Mouse (Mus musculus) neural tube, embryonic 11.5 days (tissue): ENCODE data around the gene Bcas1. TPM values are rescaled to one million over a fixed set of nuclear protein-coding genes. Genes with fewer than 3 reads are reported as not detected.

Experiments
- ATAC-seq: fragments of 200-750 bp; cut with Nextera tagmentation; 2 replicates; pipeline ENCODE4 v1.8.0; 2017; ENCODE audit warnings: moderate number of reproducible peaks, mild to moderate bottlenecking, moderate TSS enrichment, moderate library complexity; ENCODE audit not compliant: insufficient read depth, low FRiP score, low TSS enrichment
- DNase-seq: peaks from one replicate; pipeline ENCODE4 v3.0.0-alpha.2; 2015; ENCODE audit warnings: low spot score
- H3K27ac ChIP-seq: fragments of 300-500 bp; sonication (generic); 2 replicates; pipeline ENCODE4 v1.5.1; 2014; ENCODE audit warnings: low read depth, mild to moderate bottlenecking, low read length
- H3K27me3 ChIP-seq: fragments of 300-500 bp; sonication (generic); 2 replicates; pipeline ENCODE4 v1.6.1; 2014; ENCODE audit warnings: mild to moderate bottlenecking, low read length, mixed read lengths; ENCODE audit not compliant: control insufficient read depth, insufficient read depth
- H3K36me3 ChIP-seq: fragments of 300-500 bp; sonication (generic); 2 replicates; pipeline ENCODE4 v1.6.1; 2014; ENCODE audit warnings: mild to moderate bottlenecking, low read length, moderate library complexity, mixed read lengths; ENCODE audit not compliant: control insufficient read depth, insufficient read depth
- H3K4me1 ChIP-seq: fragments of 300-500 bp; sonication (generic); 2 replicates; pipeline ENCODE4 v1.6.1; 2014; ENCODE audit warnings: low read length, mixed read lengths; ENCODE audit not compliant: control insufficient read depth, insufficient read depth
- H3K4me2 ChIP-seq: fragments of 300-500 bp; sonication (generic); 2 replicates; pipeline ENCODE4 v1.6.1; 2014; ENCODE audit warnings: low read depth, mild to moderate bottlenecking, moderate library complexity
- H3K4me3 ChIP-seq: fragments of 300-500 bp; sonication (generic); 2 replicates; pipeline ENCODE4 v1.5.1; 2014; ENCODE audit warnings: low read depth, low read length
- H3K9ac ChIP-seq: fragments of 300-500 bp; sonication (generic); 2 replicates; pipeline ENCODE4 v1.6.1; 2014; ENCODE audit warnings: mild to moderate bottlenecking, low read length
- H3K9me3 ChIP-seq: fragments of 300-500 bp; sonication (generic); 2 replicates; pipeline ENCODE4 v1.6.1; 2016; ENCODE audit warnings: low read length; ENCODE audit not compliant: control insufficient read depth
- WGBS: fragments of 180-500 bp; shearing (Covaris S2); extraction: QIAGEN DNeasy Blood & Tissue Kit; methylation state at CpG from one replicate; pipeline ENCODE4 v1.1.7; 2014; 5-methylcytosine and 5-hydroxymethylcytosine counted together
- polyA plus RNA-seq: library from polyadenylated mRNA; unstranded; fragments of >200 nt; fragmentation: Nextera tagmentation; extraction: Ambion mirVana; gene quantifications from 2 replicates; pipeline ENCODE4 v1.2.1, GENCODE M21; 2014

Bcas1 gene
- 1.0 and 1.2 TPM in 2 replicates for polyA plus RNA-seq

DNA sequence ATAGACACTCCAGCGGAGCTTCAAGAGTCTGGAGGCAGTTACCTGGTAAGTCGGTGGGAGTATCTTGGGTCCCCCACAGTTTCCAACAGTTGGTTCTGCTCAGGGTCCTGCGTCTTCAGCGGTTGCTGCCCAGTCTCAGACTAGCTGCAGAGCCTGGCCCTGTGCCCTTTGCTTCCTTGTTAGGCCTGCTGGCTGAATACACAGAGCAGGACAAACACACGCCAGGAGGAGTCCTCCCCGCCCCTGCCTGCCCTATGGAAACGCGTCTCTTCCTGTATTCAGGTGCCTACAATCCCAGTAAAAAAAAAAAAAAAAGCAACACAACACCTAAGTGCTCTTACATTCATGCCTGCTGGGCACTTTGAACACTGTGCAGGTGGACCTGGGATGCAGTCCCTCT lies at the start of gene Bcas1:
Gene Bcas1 (minus strand): TSS at position 142 of the 400 bp plus-strand sequence.
- H3K4me1 ChIP-seq = no peaks in the 10 kb centered on the region
- no peak within 1 kb of the TSS for H3K27ac ChIP-seq
- no peak within 1 kb of the TSS for H3K9ac ChIP-seq
- DNase-seq (no peak), ATAC-seq (no peak)
- H3K4me3 ChIP-seq = no peak within 1 kb of the TSS
- H3K9me3 ChIP-seq = no peaks in the 10 kb centered on the region
- H3K4me2 ChIP-seq = no peak within 1 kb of the TSS
- 80% methylated on average over 8 of the region's 8 CpGs for WGBS
- H3K36me3 ChIP-seq = no peaks in the 10 kb centered on the region
- H3K27me3 ChIP-seq = no peaks in the 10 kb centered on the region

- no peak overlapping the region for H3K4me3 ChIP-seq
- H3K4me2 ChIP-seq = no peak overlapping the region
- H3K9me3 ChIP-seq = no peaks in the 10 kb centered on the region
- 92% methylated on average over 8 of the region's 8 CpGs for WGBS
- H3K36me3 ChIP-seq = no peaks in the 10 kb centered on the region
- no peak overlapping the region for H3K27ac ChIP-seq
- H3K27me3 ChIP-seq = no peaks in the 10 kb centered on the region
- no peak overlapping the region for H3K9ac ChIP-seq
- DNase-seq = no peak
- no peak for ATAC-seq
- H3K4me1 ChIP-seq = no peaks in the 10 kb centered on the region
Measured at GRCm38 (mm10) chr2:170476643-170477042, 49.0 kb upstream of the Bcas1 start.

DNA sequence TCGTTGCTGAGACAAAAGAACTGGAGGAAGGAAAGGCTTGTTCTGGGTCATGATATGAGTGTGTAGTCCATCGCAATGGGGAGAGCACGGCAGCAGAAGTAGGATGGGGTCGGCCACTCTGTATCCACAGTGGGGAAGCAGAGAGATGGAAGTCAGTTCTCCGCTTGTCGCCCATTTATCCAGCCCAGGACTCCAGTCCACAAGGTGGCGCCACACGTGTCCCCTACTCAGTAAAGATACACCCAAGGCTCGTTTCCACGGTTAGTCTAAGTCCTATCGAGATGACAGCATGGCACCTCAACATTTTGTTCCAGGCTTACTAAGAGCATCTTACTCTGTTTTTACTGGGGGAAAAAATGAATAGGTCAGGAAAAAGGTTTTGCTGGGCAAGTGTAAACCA lies 48.6 kb upstream of the Bcas1 start:
- 89% methylated on average over 11 of the region's 11 CpGs for WGBS
- H3K4me2 ChIP-seq = no peak overlapping the region
- H3K4me1 ChIP-seq = no peaks in the 10 kb centered on the region
- DNase-seq (no peak), ATAC-seq (no peak)
- H3K9ac ChIP-seq = no peak overlapping the region
- no peaks in the 10 kb centered on the region for H3K9me3 ChIP-seq
- H3K36me3 ChIP-seq = no peaks in the 10 kb centered on the region
- H3K27ac ChIP-seq = no peak overlapping the region
- no peak overlapping the region for H3K4me3 ChIP-seq
- no peaks in the 10 kb centered on the region for H3K27me3 ChIP-seq

DNA sequence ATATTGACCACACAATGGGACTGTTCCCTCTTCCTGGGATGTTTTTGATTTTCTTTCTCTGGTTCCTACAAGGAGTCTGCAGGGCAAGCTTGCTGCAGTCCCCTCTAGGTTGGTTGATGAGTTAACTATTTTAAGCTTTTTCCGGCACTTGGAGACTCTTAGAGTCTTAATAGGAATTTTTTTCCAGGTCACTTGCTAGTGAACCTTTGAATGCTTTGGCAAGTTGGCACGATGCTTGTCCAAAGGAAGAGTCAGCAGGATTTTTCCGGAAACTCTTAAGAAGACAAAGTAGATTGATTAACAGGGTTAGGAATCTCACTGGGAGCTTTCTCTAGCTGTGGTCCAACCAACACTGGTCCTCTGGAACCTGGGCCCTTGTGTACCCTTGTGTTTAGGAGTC lies 47.5 kb upstream of the Bcas1 start:
- H3K4me2 ChIP-seq = no peak overlapping the region
- H3K9me3 ChIP-seq = no peaks in the 10 kb centered on the region
- DNase-seq (no peak), ATAC-seq (no peak)
- no peak overlapping the region for H3K27ac ChIP-seq
- H3K4me1 ChIP-seq = no peaks in the 10 kb centered on the region
- no peaks in the 10 kb centered on the region for H3K36me3 ChIP-seq
- no peak overlapping the region for H3K4me3 ChIP-seq
- H3K9ac ChIP-seq = no peak overlapping the region
- H3K27me3 ChIP-seq = no peaks in the 10 kb centered on the region
- WGBS = 63% methylated on average over 3 of the region's 3 CpGs

DNA sequence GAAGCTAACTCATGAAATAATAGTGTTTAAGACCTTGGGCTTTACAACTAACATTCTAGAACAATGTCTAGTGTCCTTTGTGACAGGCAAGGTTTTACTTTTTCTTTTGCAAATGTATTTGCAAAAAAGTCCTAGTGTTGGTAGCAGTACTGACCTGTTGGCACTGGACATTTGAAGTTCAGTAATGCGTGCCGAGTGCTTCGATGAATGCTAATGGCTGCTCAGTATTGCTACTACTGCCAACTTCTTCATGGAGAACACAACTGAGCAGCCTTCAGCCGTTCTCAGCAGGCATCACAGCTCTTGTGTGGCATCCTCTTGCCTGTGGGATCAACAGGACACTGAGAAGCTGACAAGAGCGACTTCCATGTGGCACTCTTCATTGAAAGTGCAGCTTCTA lies 46.5 kb upstream of the Bcas1 start:
- 97% methylated on average over 5 of the region's 5 CpGs for WGBS
- ATAC-seq (no peak), DNase-seq (no peak)
- Histone ChIP-seq H3K27me3 (no peaks in the 10 kb centered on the region), H3K9me3 (no peaks in the 10 kb centered on the region), H3K27ac (no peak overlapping the region), H3K9ac (no peak overlapping the region), H3K4me2 (no peak overlapping the region), H3K4me1 (no peaks in the 10 kb centered on the region), H3K4me3 (no peak overlapping the region), H3K36me3 (no peaks in the 10 kb centered on the region)

GRCm38 (mm10) chr2:170470591-170470990 lies 42.9 kb upstream of the Bcas1 start:
- DNase-seq (no peak), ATAC-seq (no peak)
- Histone ChIP-seq H3K27ac (no peak overlapping the region), H3K4me1 (no peaks in the 10 kb centered on the region), H3K9ac (no peak overlapping the region), H3K4me2 (no peak overlapping the region), H3K27me3 (no peaks in the 10 kb centered on the region), H3K4me3 (no peak overlapping the region), H3K36me3 (no peaks in the 10 kb centered on the region), H3K9me3 (no peaks in the 10 kb centered on the region)
- WGBS = 90% methylated on average over 5 of the region's 5 CpGs

GRCm38 (mm10) chr2:170469616-170470308 lies 42.1 kb upstream of the Bcas1 start:
- Histone ChIP-seq H3K27ac (no peak overlapping the region), H3K4me3 (no peak overlapping the region), H3K36me3 (no peaks in the 10 kb centered on the region), H3K4me1 (no peaks in the 10 kb centered on the region), H3K9ac (no peak overlapping the region), H3K27me3 (no peaks in the 10 kb centered on the region), H3K9me3 (no peaks in the 10 kb centered on the region), H3K4me2 (no peak overlapping the region)
- no peak; the same call in 1 of the 2 replicates for ATAC-seq
- DNase-seq = peak; percentile 51
- WGBS = 12% methylated on average over 10 of the region's 10 CpGs

- no peak for DNase-seq
- Histone ChIP-seq H3K4me1 (no peaks in the 10 kb centered on the region), H3K9ac (no peak overlapping the region), H3K9me3 (no peaks in the 10 kb centered on the region), H3K27ac (no peak overlapping the region), H3K36me3 (no peaks in the 10 kb centered on the region), H3K4me2 (no peak overlapping the region), H3K27me3 (no peaks in the 10 kb centered on the region), H3K4me3 (no peak overlapping the region)
- no peak for ATAC-seq
Measured at GRCm38 (mm10) chr2:170468009-170468408, 40.4 kb upstream of the Bcas1 start.

DNA sequence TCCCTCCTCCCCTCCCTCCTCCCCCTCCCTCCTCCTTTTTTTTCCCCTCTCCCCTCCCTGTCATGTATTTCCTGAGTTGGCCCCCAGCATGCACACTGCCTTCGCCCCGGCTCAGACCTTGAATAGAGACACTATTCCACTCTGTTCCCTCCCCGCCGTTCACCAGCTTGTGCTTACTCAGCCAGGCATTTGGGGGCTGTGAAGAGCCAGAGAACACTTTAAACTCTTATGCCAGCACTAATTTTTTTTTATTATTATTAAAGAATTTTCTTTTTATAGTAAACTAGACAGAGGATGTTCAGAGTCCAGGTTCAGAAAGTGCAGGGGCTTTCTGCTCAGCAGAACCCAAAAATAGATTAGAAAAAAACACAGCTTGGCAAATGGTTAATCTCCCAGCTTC lies 37.2 kb upstream of the Bcas1 start:
- H3K4me1 ChIP-seq = peaks cover 1% of the 10 kb centered on the region; the same call in 1 of the 2 replicates
- H3K27me3 ChIP-seq = no peaks in the 10 kb centered on the region
- H3K36me3 ChIP-seq = no peaks in the 10 kb centered on the region
- H3K9ac ChIP-seq = no peak overlapping the region
- no peak for DNase-seq
- no peak for ATAC-seq
- H3K27ac ChIP-seq = no peak overlapping the region
- H3K4me3 ChIP-seq = no peak overlapping the region
- 50% methylated on average over 2 of the region's 4 CpGs for WGBS
- no peaks in the 10 kb centered on the region for H3K9me3 ChIP-seq
- no peak overlapping the region for H3K4me2 ChIP-seq
